Mouse (Mus musculus) kidney, adult 18-20 months (tissue): Measurements from ENCODE around the gene Tdrkh.

Experiments
- DNase-seq: peaks from one replicate; pipeline ENCODE4 v3.0.0; 2021

Gene Tdrkh

GRCm38 (mm10) chr3:94391001-94391400 lies 22.1 kb upstream of the Tdrkh start:
- DNase-seq: no peak

- DNase-seq: no peak
Observed at GRCm38 (mm10) chr3:94392128-94392527, 20.9 kb upstream of the Tdrkh start.

- DNase-seq: no peak
Observed at GRCm38 (mm10) chr3:94393049-94393448, 20.0 kb upstream of the Tdrkh start.

GRCm38 (mm10) chr3:94396336-94396735 lies 16.7 kb upstream of the Tdrkh start:
- DNase-seq: no peak

GRCm38 (mm10) chr3:94396851-94397250 lies 16.2 kb upstream of the Tdrkh start:
- no peak for DNase-seq

GRCm38 (mm10) chr3:94398217-94398616 lies 14.9 kb upstream of the Tdrkh start, which contains the start of gene Lingo4:
Gene Lingo4 (plus strand): TSS chr3:94398517.
- DNase-seq: no peak

- no peak for DNase-seq
Observed at GRCm38 (mm10) chr3:94398943-94399481, 14.1 kb upstream of the Tdrkh start.

- DNase-seq: no peak
Observed at GRCm38 (mm10) chr3:94399663-94400310, 13.3 kb upstream of the Tdrkh start.

GRCm38 (mm10) chr3:94402451-94402850 lies 10.6 kb upstream of the Tdrkh start:
- no peak for DNase-seq

GRCm38 (mm10) chr3:94404366-94405054 lies 8.6 kb upstream of the Tdrkh start:
- DNase-seq: no peak

- no peak for DNase-seq
Observed at GRCm38 (mm10) chr3:94405561-94405960, 7.5 kb upstream of the Tdrkh start.

GRCm38 (mm10) chr3:94412530-94412929 lies 543 bp upstream of the Tdrkh start:
- DNase-seq: no peak

GRCm38 (mm10) chr3:94430980-94431379 lies 17.9 kb downstream of the Tdrkh start:
- DNase-seq: no peak

- no peak for DNase-seq
Observed at GRCm38 (mm10) chr3:94434305-94434704, 21.2 kb downstream of the Tdrkh start.

GRCm38 (mm10) chr3:94436420-94436819 lies 23.3 kb downstream of the Tdrkh start:
- no peak for DNase-seq

GRCm38 (mm10) chr3:94441182-94441581 lies 28.1 kb downstream of the Tdrkh start:
- DNase-seq: no peak

- DNase-seq: peak; percentile 94
Observed at GRCm38 (mm10) chr3:94442951-94443596, 30.0 kb downstream of the Tdrkh start, which contains the start of gene Mrpl9. Gene Mrpl9 (plus strand): TSS chr3:94443318.

GRCm38 (mm10) chr3:94443597-94443964 lies 30.5 kb downstream of the Tdrkh start, which contains the start of gene Oaz3:
Gene Oaz3 (minus strand): TSS chr3:94443915.
- no peak for DNase-seq

- DNase-seq: no peak
Observed at GRCm38 (mm10) chr3:94449377-94449776, 36.3 kb downstream of the Tdrkh start.

GRCm38 (mm10) chr3:94456529-94457000 lies 43.5 kb downstream of the Tdrkh start:
- DNase-seq: peak; percentile 75

- no peak for DNase-seq
Observed at GRCm38 (mm10) chr3:94457055-94457454, 44.0 kb downstream of the Tdrkh start.

GRCm38 (mm10) chr3:94459834-94460233 lies 46.8 kb downstream of the Tdrkh start:
- no peak for DNase-seq

GRCm38 (mm10) chr3:94463926-94464578 lies 51.0 kb downstream of the Tdrkh start:
- no peak for DNase-seq
